Mouse (Mus musculus): ENCODE results near the gene Rbbp8nl. TPM values are rescaled to one million over a fixed set of nuclear protein-coding genes. Genes with fewer than 3 reads are reported as not detected.

Rbbp8nl gene
- total RNA-seq, 1 experiment from 2014 or later, result not detected

- ATAC-seq (replicated peaks; ENCODE audit: insufficient number of reproducible peaks, low FRiP score, low TSS enrichment, poor library complexity, severe bottlenecking), result no peak
Observed at GRCm38 (mm10) chr2:180236930-180237329, 52.7 kb downstream of the Rbbp8nl start.

GRCm38 (mm10) chr2:180236500-180236899 is 53.2 kb downstream of the Rbbp8nl start:
- ATAC-seq (replicated peaks; ENCODE audit: insufficient number of reproducible peaks, low FRiP score, low TSS enrichment, poor library complexity, severe bottlenecking), result no peak

- no peak for ATAC-seq (replicated peaks; ENCODE audit: insufficient number of reproducible peaks, low FRiP score, low TSS enrichment, poor library complexity, severe bottlenecking)
Observed at GRCm38 (mm10) chr2:180235788-180236187, 53.9 kb downstream of the Rbbp8nl start.

- no peak for ATAC-seq (replicated peaks; ENCODE audit: insufficient number of reproducible peaks, low FRiP score, low TSS enrichment, poor library complexity, severe bottlenecking)
Observed at GRCm38 (mm10) chr2:180234980-180235379, 54.7 kb downstream of the Rbbp8nl start.

- ATAC-seq (replicated peaks; ENCODE audit: insufficient number of reproducible peaks, low FRiP score, low TSS enrichment, poor library complexity, severe bottlenecking), result no peak
Observed at GRCm38 (mm10) chr2:180234353-180234752, 55.3 kb downstream of the Rbbp8nl start.

- no peak for ATAC-seq (replicated peaks; ENCODE audit: insufficient number of reproducible peaks, low FRiP score, low TSS enrichment, poor library complexity, severe bottlenecking)
Observed at GRCm38 (mm10) chr2:180233101-180233904, 56.4 kb downstream of the Rbbp8nl start.

GRCm38 (mm10) chr2:180230482-180230881 is 59.2 kb downstream of the Rbbp8nl start:
- ATAC-seq (replicated peaks; ENCODE audit: insufficient number of reproducible peaks, low FRiP score, low TSS enrichment, poor library complexity, severe bottlenecking), result no peak

- no peak for ATAC-seq (replicated peaks; ENCODE audit: insufficient number of reproducible peaks, low FRiP score, low TSS enrichment, poor library complexity, severe bottlenecking)
Observed at GRCm38 (mm10) chr2:180229129-180229528, 60.5 kb downstream of the Rbbp8nl start.

GRCm38 (mm10) chr2:180228592-180228991 is 61.1 kb downstream of the Rbbp8nl start:
- ATAC-seq (replicated peaks; ENCODE audit: insufficient number of reproducible peaks, low FRiP score, low TSS enrichment, poor library complexity, severe bottlenecking), result no peak

- ATAC-seq (replicated peaks; ENCODE audit: insufficient number of reproducible peaks, low FRiP score, low TSS enrichment, poor library complexity, severe bottlenecking), result no peak
Observed at GRCm38 (mm10) chr2:180228060-180228458, 61.6 kb downstream of the Rbbp8nl start.

Other genes with a start within 250 kb of the Rbbp8nl start
- 280 to 356 TPM (median 293 TPM) in 3 replicates for gene Psma7, start 247.4 kb downstream of the Rbbp8nl start, total RNA-seq (2017)
- 3.4 to 5.8 TPM (median 5.0 TPM) in 3 replicates for gene Ss18l1, start 247.4 kb downstream of the Rbbp8nl start, total RNA-seq (2017)
- 13.7 to 21.6 TPM (median 15.9 TPM) in 3 replicates for gene Mtg2, start 219.3 kb downstream of the Rbbp8nl start, total RNA-seq (2017)
- not detected in 3 replicates for gene Hrh3, start 185.4 kb downstream of the Rbbp8nl start, total RNA-seq (2017)
- 53.1 to 58.2 TPM (median 54.9 TPM) in 3 replicates for gene Osbpl2, start 170.6 kb downstream of the Rbbp8nl start, total RNA-seq (2017)
- gene Adrm1, start 118.4 kb downstream of the Rbbp8nl start, total RNA-seq (2017), result 50.1 to 102 TPM (median 65.6 TPM) in 3 replicates
- gene Lama5, start 64.0 kb downstream of the Rbbp8nl start, total RNA-seq (2017), result 0.29 to 7.1 TPM (median 0.29 TPM) in 3 replicates
- 1,771 to 2,174 TPM (median 1,777 TPM) in 3 replicates for gene Rps21, start 32.5 kb downstream of the Rbbp8nl start, total RNA-seq (2017)
- gene Cables2, start 16.4 kb downstream of the Rbbp8nl start, total RNA-seq (2017), result 16.9 to 23.7 TPM (median 20.6 TPM) in 3 replicates
- not detected in 3 replicates for gene Gata5, start 44.8 kb upstream of the Rbbp8nl start, total RNA-seq (2017)
- 0.43 to 3.4 TPM (median 1.7 TPM) in 3 replicates for gene Slco4a1, start 166.4 kb upstream of the Rbbp8nl start, total RNA-seq (2017)
- gene Ntsr1, start 210.1 kb upstream of the Rbbp8nl start, total RNA-seq (2017), result not detected in 3 replicates

All from monocyte, adult 5-6 weeks (primary cell).